Mouse (Mus musculus) lung, postnatal 0 days (tissue): Measurements from ENCODE around the gene Set.

Experiments
- CTCF ChIP-seq: IDR thresholded peaks from 2 replicates; pipeline ENCODE4 v1.5.1; 2016; ENCODE audit warnings: antibody characterized with exemption, mild to moderate bottlenecking
- EP300 ChIP-seq: IDR thresholded peaks from 2 replicates; pipeline ENCODE4 v1.6.1; 2016; ENCODE audit warnings: antibody characterized with exemption, mild to moderate bottlenecking, control low read depth

- TF ChIP-seq EP300 (no peak), CTCF (no peak)
These were observed 9.1 kb downstream of the Set start for GRCm38 (mm10) chr2:30066046-30066901.
